Mouse (Mus musculus) monocyte, adult 5-6 weeks (primary cell): ENCODE measurements around the gene Olfr1366. TPM values are rescaled to one million over a fixed set of nuclear protein-coding genes. Genes with fewer than 3 reads are reported as not detected.
"Not testable (repeated sequence)": the region's sequence is repeated elsewhere in the genome, so short reads cannot be mapped to it uniquely, and the experiment has no call there.

Experiments used
- ATAC-seq: fragments of 153-309, 156-312 bp; replicated peaks from 2 replicates; pipeline ENCODE4 v1.8.0; 2017; ENCODE audit warnings: mild to moderate bottlenecking; ENCODE audit not compliant: low TSS enrichment, insufficient number of reproducible peaks, severe bottlenecking, poor library complexity, low FRiP score
- total RNA-seq: library from RNA; stranded (forward); fragments of 200-1000, 200-491, 200-594 nt; gene quantifications from 3 replicates; pipeline ENCODE4 v1.2.3, GENCODE M21; 2017

Gene Olfr1366
- not detected in 3 replicates for total RNA-seq

- ATAC-seq = no peak
Observed at GRCm38 (mm10) chr13:21542708-21543107, at the start of gene Olfr1366. Olfr1366 (minus strand) TSS chr13:21542808.

- no peak for ATAC-seq
Observed at GRCm38 (mm10) chr13:21591618-21592017, 49.0 kb upstream of the Olfr1366 start.

- ATAC-seq = no peak
Observed at GRCm38 (mm10) chr13:21581659-21582058, 39.1 kb upstream of the Olfr1366 start, which contains the start of gene Olfr1364. Olfr1364 (minus strand) TSS chr13:21581759.

GRCm38 (mm10) chr13:21559793-21560192 is 17.2 kb upstream of the Olfr1366 start, which contains the start of gene Olfr1535:
Olfr1535 (minus strand) TSS chr13:21559893.
- no peak for ATAC-seq

GRCm38 (mm10) chr13:21550416-21551110 is 8.0 kb upstream of the Olfr1366 start:
- no peak for ATAC-seq

- no peak for ATAC-seq
Observed at GRCm38 (mm10) chr13:21549487-21549886, 6.9 kb upstream of the Olfr1366 start.

GRCm38 (mm10) chr13:21530781-21531201 is 11.8 kb downstream of the Olfr1366 start, which contains the start of gene Zkscan8:
Zkscan8 (minus strand) TSS chr13:21531120.
- ATAC-seq = peak; percentile 98

GRCm38 (mm10) chr13:21530136-21530535 is 12.5 kb downstream of the Olfr1366 start:
- no peak for ATAC-seq

- peak; percentile 92 for ATAC-seq
Observed at GRCm38 (mm10) chr13:21506221-21506649, 36.4 kb downstream of the Olfr1366 start.

GRCm38 (mm10) chr13:21502296-21502695 is 40.3 kb downstream of the Olfr1366 start:
- no peak for ATAC-seq

- not testable (repeated sequence) for ATAC-seq
Observed at GRCm38 (mm10) chr13:21501182-21501581, 41.4 kb downstream of the Olfr1366 start, which contains the start of gene Gm11273. Gm11273 (minus strand) TSS chr13:21501418.

- ATAC-seq = no peak
Observed at GRCm38 (mm10) chr13:21495080-21495479, 47.5 kb downstream of the Olfr1366 start, which contains the start of gene AK157302. AK157302 (plus strand) TSS chr13:21495223.

- ATAC-seq = no peak
Observed at GRCm38 (mm10) chr13:21492847-21493246, 49.8 kb downstream of the Olfr1366 start.

- no peak for ATAC-seq
Observed at GRCm38 (mm10) chr13:21486881-21487280, 55.7 kb downstream of the Olfr1366 start.

Other genes with a start within 250 kb of the Olfr1366 start
- not detected in 3 replicates for gene Gpx6, start 230.7 kb downstream of the Olfr1366 start, total RNA-seq
- not detected in 3 replicates for gene Olfr1367, start 195.9 kb downstream of the Olfr1366 start, total RNA-seq
- gene Zscan12, start 180.0 kb downstream of the Olfr1366 start, total RNA-seq = 4.3 to 8.4 TPM (median 7.9 TPM) in 3 replicates
- gene Zkscan3, start 140.1 kb downstream of the Olfr1366 start, total RNA-seq = 32.1 to 66.2 TPM (median 42.5 TPM) in 3 replicates
- 1.1 TPM in 1 of 3 replicates, not detected in the others for gene Pgbd1, start 101.8 kb downstream of the Olfr1366 start, total RNA-seq
- 33.0 to 51.1 TPM (median 36.4 TPM) in 3 replicates for gene Zscan26, start 89.1 kb downstream of the Olfr1366 start, total RNA-seq
- gene Nkapl, start 74.3 kb downstream of the Olfr1366 start, total RNA-seq = 0.76 to 0.97 TPM in 2 of 3 replicates, not detected in the other
- 1.6 TPM in 1 of 3 replicates, not detected in the others for gene Zkscan4, start 63.9 kb downstream of the Olfr1366 start, total RNA-seq
- gene Gm10065, start 63.4 kb downstream of the Olfr1366 start, total RNA-seq = not detected in 3 replicates
- gene AK157302, start 47.6 kb downstream of the Olfr1366 start, total RNA-seq = 0.29 to 0.67 TPM (median 0.64 TPM) in 3 replicates
- 2.5 to 3.8 TPM (median 2.7 TPM) in 3 replicates for gene Gm11273, start 41.4 kb downstream of the Olfr1366 start, total RNA-seq
- 2.4 to 8.3 TPM (median 3.2 TPM) in 3 replicates for gene Zkscan8, start 11.7 kb downstream of the Olfr1366 start, total RNA-seq
- gene Olfr1535, start 17.1 kb upstream of the Olfr1366 start, total RNA-seq = not detected in 3 replicates
- not detected in 3 replicates for gene Olfr1364, start 39.0 kb upstream of the Olfr1366 start, total RNA-seq
- gene Olfr1362, start 71.2 kb upstream of the Olfr1366 start, total RNA-seq = not detected in 3 replicates
- gene Olfr11, start 99.7 kb upstream of the Olfr1366 start, total RNA-seq = not detected in 3 replicates
- not detected in 3 replicates for gene Olfr1361, start 120.6 kb upstream of the Olfr1366 start, total RNA-seq
- gene Olfr1360, start 134.6 kb upstream of the Olfr1366 start, total RNA-seq = not detected in 3 replicates
- not detected in 3 replicates for gene Olfr1359, start 155.3 kb upstream of the Olfr1366 start, total RNA-seq
- 7.1 to 7.9 TPM in 2 of 3 replicates, not detected in the other for gene Hist1h2bl, start 173.3 kb upstream of the Olfr1366 start, total RNA-seq
- gene Hist1h2ai, start 173.6 kb upstream of the Olfr1366 start, total RNA-seq = 159 to 372 TPM (median 273 TPM) in 3 replicates
- 7.2 to 20.1 TPM (median 13.0 TPM) in 3 replicates for gene Hist1h3h, start 174.9 kb upstream of the Olfr1366 start, total RNA-seq
- gene Hist1h2bm, start 179.2 kb upstream of the Olfr1366 start, total RNA-seq = 4.9 to 12.8 TPM (median 8.3 TPM) in 3 replicates
- gene Hist1h4j, start 192.3 kb upstream of the Olfr1366 start, total RNA-seq = 8.3 to 34.5 TPM (median 21.9 TPM) in 3 replicates
- gene Hist1h4k, start 207.7 kb upstream of the Olfr1366 start, total RNA-seq = 57.7 to 141 TPM (median 135 TPM) in 3 replicates
- gene Hist1h2ak, start 211.0 kb upstream of the Olfr1366 start, total RNA-seq = 46.9 to 83.1 TPM (median 55.4 TPM) in 3 replicates
- 54.5 to 81.8 TPM (median 76.8 TPM) in 3 replicates for gene Hist1h2bn, start 211.3 kb upstream of the Olfr1366 start, total RNA-seq
- gene Hist1h1b, start 237.8 kb upstream of the Olfr1366 start, total RNA-seq = 74.2 to 131 TPM (median 93.8 TPM) in 3 replicates
- 8.6 to 11.4 TPM in 2 of 3 replicates, not detected in the other for gene Hist1h3i, start 240.6 kb upstream of the Olfr1366 start, total RNA-seq
- gene Hist1h2an, start 244.4 kb upstream of the Olfr1366 start, total RNA-seq = 15.0 to 50.0 TPM (median 36.2 TPM) in 3 replicates
- 5.2 to 12.6 TPM (median 8.0 TPM) in 3 replicates for gene Hist1h2bp, start 244.7 kb upstream of the Olfr1366 start, total RNA-seq